Mouse (Mus musculus) urinary bladder, adult 18-20 months (tissue): Measurements from ENCODE around the gene Spata4.
"Not testable (repeated sequence)": the region's sequence is repeated elsewhere in the genome, so short reads cannot be mapped to it uniquely, and the experiment has no call there.

ENCODE experiments used
- DNase-seq, 2 experiments: peaks; one replicate each; pipeline ENCODE4 v3.0.0; 2022; ENCODE audit warnings: low spot score in 2 of 2, mixed read lengths in 2 of 2

The Spata4 gene

DNA sequence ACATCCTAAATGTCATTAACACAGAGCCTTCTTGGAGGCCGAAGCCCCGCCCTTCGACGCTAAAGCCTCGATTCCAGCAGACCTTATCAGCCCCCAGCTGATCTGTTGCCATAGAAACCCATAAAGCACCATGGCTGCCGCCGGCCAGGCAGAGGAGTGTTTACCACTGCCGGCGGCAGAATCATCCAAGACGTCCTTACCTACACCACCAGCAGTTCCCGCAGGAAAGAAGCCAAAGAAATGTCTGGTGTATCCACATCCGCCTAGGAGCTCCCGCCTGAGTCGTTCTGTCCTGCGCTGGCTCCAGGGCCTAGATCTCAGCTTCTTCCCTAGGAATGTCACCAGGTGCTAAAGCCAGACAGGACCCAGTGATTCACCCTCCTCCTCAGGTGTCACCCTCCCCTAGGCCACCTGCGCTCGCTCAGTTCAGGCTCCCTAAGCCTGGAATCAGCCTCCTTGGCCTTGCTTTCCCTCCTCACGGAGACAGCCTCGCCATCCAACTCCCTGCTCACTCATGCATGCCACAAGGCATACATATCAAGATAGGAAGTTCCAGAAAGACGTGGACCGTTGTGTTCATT is at the start of gene Spata4:
Spata4 (plus strand) TSS at position 111 of the 581 bp plus-strand sequence.
- DNase-seq, result peak in 1 of 2 experiments; percentile 1

- no peak for DNase-seq
Measured at GRCm38 (mm10) chr8:54554921-54555320, 45.7 kb upstream of the Spata4 start.

DNA sequence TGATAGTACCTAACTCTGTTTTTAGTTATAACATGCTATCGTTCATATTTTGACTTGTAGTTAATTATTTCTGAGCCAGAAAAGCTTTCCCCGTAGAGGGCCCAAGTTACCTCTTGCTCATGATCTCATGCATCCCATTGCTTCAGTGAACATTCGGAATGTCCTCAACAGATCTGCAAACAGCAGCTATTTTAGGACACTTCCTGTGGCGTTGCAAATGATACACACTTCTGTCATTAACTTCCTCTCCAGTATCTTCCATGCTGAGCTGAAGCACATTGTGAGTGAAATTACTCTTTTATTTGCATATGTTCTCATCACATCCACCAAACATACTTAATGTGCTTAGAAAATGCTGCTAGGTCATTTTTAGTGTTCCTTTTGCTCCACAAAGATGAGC is 38.4 kb upstream of the Spata4 start:
- DNase-seq, result no peak

DNA sequence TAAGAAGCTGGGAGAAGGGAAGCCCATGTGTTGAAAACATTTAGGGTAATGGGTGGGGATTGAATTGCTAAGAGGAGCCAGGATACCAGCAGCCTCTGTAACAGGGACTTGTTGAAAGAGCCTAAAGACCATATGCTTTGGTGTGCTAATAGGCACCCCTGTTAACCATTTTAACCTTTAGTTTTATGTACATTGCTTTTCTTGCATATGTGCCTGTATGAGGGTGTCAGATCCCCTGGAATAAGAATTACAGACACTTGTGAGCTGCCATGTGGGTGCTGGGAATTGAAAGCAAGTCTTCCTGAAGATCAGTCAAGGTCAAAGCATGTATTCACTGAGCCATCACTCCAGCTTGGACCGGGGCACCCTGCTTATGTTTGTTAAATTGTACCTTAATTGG is 35.4 kb upstream of the Spata4 start:
- no peak for DNase-seq

DNA sequence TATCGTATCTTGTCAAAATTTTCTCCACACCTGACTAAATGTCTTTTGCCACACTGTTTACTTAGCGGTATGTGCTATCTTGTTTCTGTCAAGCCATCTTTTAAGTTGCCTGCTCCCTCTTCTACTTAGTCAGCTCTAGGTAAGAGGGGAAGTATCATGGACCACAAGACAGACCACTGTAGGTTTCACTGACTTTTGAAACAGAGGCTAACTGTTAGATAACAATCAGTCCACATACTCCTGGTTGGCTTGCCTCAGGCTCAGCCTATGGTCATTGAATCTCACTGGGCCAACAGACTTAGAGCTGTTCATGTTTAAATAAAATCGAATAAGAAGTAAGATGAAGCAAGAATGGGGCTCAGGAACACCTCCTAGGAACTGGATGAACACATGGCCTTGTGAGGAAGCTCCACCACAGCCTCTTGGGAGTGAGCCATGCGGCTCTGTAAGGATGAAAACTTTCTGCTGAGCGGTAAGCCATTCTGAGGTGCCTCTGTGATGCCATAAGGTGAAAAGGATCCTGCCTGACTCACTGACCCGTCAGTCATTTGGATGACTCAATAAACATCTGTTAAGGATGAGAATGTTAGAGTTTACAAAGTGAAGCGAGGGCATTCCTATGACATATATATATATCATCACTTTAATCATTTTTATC is 34.8 kb upstream of the Spata4 start:
- no peak for DNase-seq

DNA sequence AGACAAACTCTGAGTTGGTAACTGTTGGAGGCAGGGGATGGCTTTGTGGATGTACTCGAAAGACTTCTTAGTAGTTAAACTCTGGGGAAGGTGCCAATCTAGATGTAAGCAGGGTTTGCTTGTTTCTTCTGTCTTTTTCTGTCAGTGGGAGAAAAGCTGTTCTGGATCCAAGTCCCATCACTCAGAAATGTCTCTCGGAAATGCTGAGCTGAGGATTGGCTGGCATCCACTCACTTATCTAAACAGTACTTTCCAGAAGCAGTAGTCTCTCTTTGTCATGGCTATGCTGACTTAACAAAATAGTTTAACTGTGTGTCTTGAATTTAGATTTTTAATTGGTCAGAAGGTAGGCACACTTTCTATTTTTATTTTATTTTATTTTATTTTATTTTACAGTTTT is 33.4 kb upstream of the Spata4 start:
- DNase-seq, result no peak

- DNase-seq, result no peak
Measured at GRCm38 (mm10) chr8:54570618-54571609, 29.7 kb upstream of the Spata4 start.

- no peak for DNase-seq
Measured at GRCm38 (mm10) chr8:54581436-54581835, 19.1 kb upstream of the Spata4 start.

- DNase-seq, result no peak
Measured at GRCm38 (mm10) chr8:54582886-54583285, 17.7 kb upstream of the Spata4 start.

DNA sequence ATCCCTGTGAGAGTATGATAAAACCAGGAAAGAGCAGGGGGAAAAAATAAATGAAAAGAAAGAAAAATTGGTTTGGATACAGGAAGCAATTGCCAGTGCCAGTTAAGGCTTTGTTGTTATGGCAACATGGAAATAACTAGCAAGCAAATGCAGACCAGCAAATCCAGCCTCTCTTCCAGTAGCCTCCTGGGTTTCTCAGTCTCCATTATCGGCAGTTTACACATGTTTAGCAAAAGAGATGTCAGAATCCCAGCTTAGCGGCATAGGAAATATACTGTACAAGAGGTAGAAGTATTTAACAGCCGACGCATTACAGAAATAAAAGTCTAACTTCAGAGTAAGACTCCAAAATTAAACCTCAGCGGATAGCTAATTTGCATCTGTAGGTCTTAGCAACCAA is 5.9 kb upstream of the Spata4 start:
- no peak for DNase-seq

GRCm38 (mm10) chr8:54596051-54596450 is 4.5 kb upstream of the Spata4 start:
- DNase-seq, result no peak

DNA sequence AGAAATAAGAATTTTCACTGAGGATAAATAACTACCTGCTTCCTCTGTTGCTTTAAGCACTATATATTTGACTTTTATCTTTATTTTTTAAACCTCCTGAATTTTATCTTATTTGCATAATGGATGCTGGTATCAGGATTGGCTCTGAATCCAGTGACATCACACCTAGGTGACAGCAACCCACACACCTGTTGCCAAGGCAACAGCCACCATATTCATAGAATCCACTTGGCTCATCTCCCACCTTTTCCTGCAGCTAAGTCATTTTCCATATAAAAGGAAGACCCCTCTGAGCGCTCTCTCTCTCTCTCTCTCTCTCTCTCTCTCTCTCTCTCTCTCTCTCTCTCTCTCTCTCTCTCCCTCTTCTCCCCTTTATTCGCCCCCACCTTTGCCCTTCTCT is 3.6 kb upstream of the Spata4 start:
- no peak for DNase-seq

DNA sequence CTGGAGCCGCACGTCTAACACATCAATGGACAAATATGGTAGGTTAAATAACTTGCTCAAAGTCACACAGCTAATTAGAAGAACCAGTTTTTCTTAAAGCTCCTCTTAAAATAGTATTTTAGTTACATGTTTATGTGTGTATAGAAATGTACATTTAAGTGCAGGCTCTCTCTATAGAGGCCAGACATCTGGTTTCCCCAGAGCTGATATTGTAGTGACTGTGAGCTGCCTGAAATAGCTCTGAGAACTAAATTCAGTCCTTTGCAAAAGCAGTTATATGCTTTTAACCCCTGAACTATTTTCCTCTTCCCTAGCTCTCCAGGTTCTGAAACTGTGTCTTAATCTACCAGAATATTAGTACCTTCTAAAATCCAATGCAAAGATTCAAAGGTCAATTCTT is 3.2 kb upstream of the Spata4 start:
- DNase-seq, result no peak

GRCm38 (mm10) chr8:54603440-54603839 is 2.9 kb downstream of the Spata4 start:
- DNase-seq, result no peak

- no peak for DNase-seq
Measured at GRCm38 (mm10) chr8:54609336-54609735, 8.8 kb downstream of the Spata4 start.

- peak in 1 of 2 experiments; percentile 25 for DNase-seq
Measured at GRCm38 (mm10) chr8:54610238-54610637, 9.7 kb downstream of the Spata4 start.

GRCm38 (mm10) chr8:54616710-54617109 is 16.1 kb downstream of the Spata4 start:
- DNase-seq, result not testable (repeated sequence)

GRCm38 (mm10) chr8:54638634-54639033 is 38.1 kb downstream of the Spata4 start:
- DNase-seq, result no peak
